Mouse (Mus musculus) hindbrain, embryonic 14.5 days (tissue): ENCODE results near the gene Grid1. TPM values are rescaled to one million over a fixed set of nuclear protein-coding genes. Genes with fewer than 3 reads are reported as not detected.
A peak's percentile ranks its signal among the peaks of the same experiment; 100 is the strongest.

ENCODE experiments used
- ATAC-seq: fragments of 200-750 bp; cut with Nextera tagmentation; 2 replicates; pipeline ENCODE4 v1.8.0; 2017; ENCODE audit warnings: moderate number of reproducible peaks, mild to moderate bottlenecking, moderate TSS enrichment, moderate library complexity; ENCODE audit not compliant: low FRiP score
- DNase-seq: peaks from one replicate; pipeline ENCODE4 v3.0.0-alpha.2; 2015; ENCODE audit warnings: low spot score
- H3K27ac ChIP-seq: fragments of 300-500 bp; sonication (generic); 2 replicates; pipeline ENCODE4 v1.5.1; 2014; ENCODE audit warnings: mild to moderate bottlenecking, moderate library complexity
- H3K27me3 ChIP-seq: fragments of 300-500 bp; sonication (generic); 2 replicates; pipeline ENCODE4 v1.6.1; 2014; ENCODE audit warnings: mild to moderate bottlenecking, low read length, mixed read lengths; ENCODE audit not compliant: control insufficient read depth, insufficient read depth
- H3K36me3 ChIP-seq: fragments of 300-500 bp; sonication (generic); replicated peaks from 2 replicates; pipeline ENCODE4 v1.6.1; 2014; ENCODE audit not compliant: control insufficient read depth, insufficient read depth
- H3K4me1 ChIP-seq: fragments of 300-500 bp; sonication (generic); replicated peaks from 2 replicates; pipeline ENCODE4 v1.6.1; 2014; ENCODE audit warnings: antibody characterized with exemption, low read length, mixed read lengths; ENCODE audit not compliant: control insufficient read depth, insufficient read depth
- H3K4me2 ChIP-seq: fragments of 300-500 bp; sonication (generic); replicated peaks from 2 replicates; pipeline ENCODE4 v1.6.1; 2014; ENCODE audit warnings: mild to moderate bottlenecking, moderate library complexity
- H3K4me3 ChIP-seq: fragments of 300-500 bp; sonication (generic); replicated peaks from 2 replicates; pipeline ENCODE4 v1.5.1; 2014; ENCODE audit warnings: mild to moderate bottlenecking, low read length
- H3K9ac ChIP-seq: fragments of 300-500 bp; sonication (generic); 2 replicates; pipeline ENCODE4 v1.6.1; 2014
- H3K9me3 ChIP-seq: fragments of 300-500 bp; sonication (generic); 2 replicates; pipeline ENCODE4 v1.6.1; 2016; ENCODE audit warnings: low read length; ENCODE audit not compliant: control insufficient read depth
- WGBS: fragments of 180-500 bp; shearing (Covaris S2); extraction: QIAGEN DNeasy Blood & Tissue Kit; methylation state at CpG from one replicate; pipeline ENCODE4 v1.1.7; 2014; 5-methylcytosine and 5-hydroxymethylcytosine counted together
- polyA plus RNA-seq: library from polyadenylated mRNA; unstranded; fragments of >200 nt; fragmentation: Nextera tagmentation; extraction: Ambion mirVana; gene quantifications from 2 replicates; pipeline ENCODE4 v1.2.1, GENCODE M21; 2014

Grid1 gene
- polyA plus RNA-seq, 1 experiment from 2014 or later, result 7.7 TPM

- peaks cover 9% of the 10 kb centered on the region; the same call in 1 of the 2 replicates for H3K4me1 ChIP-seq
- H3K27ac ChIP-seq, result no peak overlapping the region
- no peak overlapping the region for H3K9ac ChIP-seq
- DNase-seq (no peak), ATAC-seq (no peak)
- H3K27me3 ChIP-seq, result no peaks in the 10 kb centered on the region
- no peak overlapping the region for H3K4me3 ChIP-seq
- H3K36me3 ChIP-seq, result no peaks in the 10 kb centered on the region
- no peak overlapping the region for H3K4me2 ChIP-seq
- H3K9me3 ChIP-seq, result no peaks in the 10 kb centered on the region
- 88% methylated on average over 5 of the region's 5 CpGs for WGBS
Observed at GRCm38 (mm10) chr14:35097166-35097565, 277.3 kb downstream of the Grid1 start.

DNA sequence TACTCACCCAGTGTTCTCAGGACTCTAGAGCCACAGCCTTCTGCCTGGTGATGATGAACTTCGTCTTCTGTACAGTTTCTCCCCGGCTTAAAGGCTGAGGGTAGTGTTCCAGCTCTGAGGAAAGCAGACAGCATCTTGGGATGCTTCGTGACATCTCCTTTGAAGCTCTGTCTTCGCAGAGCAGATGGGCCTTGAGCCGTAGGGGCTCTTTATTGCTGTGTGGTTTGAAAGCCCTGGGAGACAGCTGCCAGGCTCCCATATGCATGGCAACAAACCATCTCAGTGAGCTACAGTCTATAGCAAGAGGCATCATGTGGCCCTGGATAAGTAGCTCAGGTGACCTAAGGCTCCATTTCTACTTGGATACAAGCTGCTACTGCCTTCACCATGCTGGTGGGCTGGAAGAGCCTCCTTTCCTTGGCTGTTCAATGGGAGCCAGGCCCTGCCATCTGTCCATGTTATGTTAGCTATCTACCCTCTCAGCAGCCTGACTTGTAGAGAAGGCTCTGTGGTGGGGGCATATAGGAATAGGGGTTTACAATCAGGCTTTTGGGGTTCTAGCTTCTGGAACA lies 283.8 kb downstream of the Grid1 start:
- Histone ChIP-seq H3K36me3 (no peaks in the 10 kb centered on the region), H3K9me3 (no peaks in the 10 kb centered on the region), H3K4me2 (no peak overlapping the region), H3K27me3 (no peaks in the 10 kb centered on the region), H3K4me1 (no peaks in the 10 kb centered on the region), H3K9ac (no peak overlapping the region), H3K4me3 (no peak overlapping the region), H3K27ac (no peak overlapping the region)
- ATAC-seq, result no peak
- DNase-seq, result no peak
- 91% methylated on average over 5 of the region's 5 CpGs for WGBS

DNA sequence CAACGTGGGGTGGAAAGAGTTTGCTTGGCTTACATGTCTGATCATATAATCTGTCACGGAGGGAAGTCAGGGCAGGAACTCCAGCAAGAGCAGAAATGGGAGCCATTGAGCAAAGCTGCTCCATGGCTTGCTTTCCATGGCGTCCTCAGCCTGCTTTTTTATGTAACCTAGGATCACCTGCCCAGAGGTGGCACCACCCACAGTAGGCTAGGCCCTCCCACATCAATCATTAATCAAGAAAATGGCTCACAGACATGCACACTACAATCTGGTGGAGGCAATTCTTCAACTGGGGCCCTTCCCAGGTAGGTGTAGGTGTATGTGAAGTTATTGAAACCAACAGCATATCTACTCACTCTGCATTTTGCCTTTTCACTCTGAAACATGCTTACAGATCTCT lies 287.7 kb downstream of the Grid1 start:
- H3K9ac ChIP-seq, result no peak overlapping the region
- 85% methylated on average over 3 of the region's 3 CpGs for WGBS
- no peak overlapping the region for H3K4me2 ChIP-seq
- DNase-seq (no peak), ATAC-seq (no peak)
- no peak overlapping the region for H3K4me3 ChIP-seq
- H3K27me3 ChIP-seq, result no peaks in the 10 kb centered on the region
- no peak overlapping the region for H3K27ac ChIP-seq
- H3K36me3 ChIP-seq, result no peaks in the 10 kb centered on the region
- H3K9me3 ChIP-seq, result no peaks in the 10 kb centered on the region
- H3K4me1 ChIP-seq, result peaks cover 9% of the 10 kb centered on the region; the same call in 1 of the 2 replicates

GRCm38 (mm10) chr14:35110928-35111327 lies 291.0 kb downstream of the Grid1 start:
- H3K4me3 ChIP-seq, result no peak overlapping the region
- no peak for ATAC-seq
- WGBS, result 58% methylated on average over 1 of the region's 1 CpGs
- no peak for DNase-seq
- H3K27me3 ChIP-seq, result no peaks in the 10 kb centered on the region
- no peaks in the 10 kb centered on the region for H3K36me3 ChIP-seq
- no peak overlapping the region for H3K4me2 ChIP-seq
- no peak overlapping the region for H3K9ac ChIP-seq
- H3K27ac ChIP-seq, result no peak overlapping the region
- H3K4me1 ChIP-seq, result peaks cover 22% of the 10 kb centered on the region
- H3K9me3 ChIP-seq, result no peaks in the 10 kb centered on the region

DNA sequence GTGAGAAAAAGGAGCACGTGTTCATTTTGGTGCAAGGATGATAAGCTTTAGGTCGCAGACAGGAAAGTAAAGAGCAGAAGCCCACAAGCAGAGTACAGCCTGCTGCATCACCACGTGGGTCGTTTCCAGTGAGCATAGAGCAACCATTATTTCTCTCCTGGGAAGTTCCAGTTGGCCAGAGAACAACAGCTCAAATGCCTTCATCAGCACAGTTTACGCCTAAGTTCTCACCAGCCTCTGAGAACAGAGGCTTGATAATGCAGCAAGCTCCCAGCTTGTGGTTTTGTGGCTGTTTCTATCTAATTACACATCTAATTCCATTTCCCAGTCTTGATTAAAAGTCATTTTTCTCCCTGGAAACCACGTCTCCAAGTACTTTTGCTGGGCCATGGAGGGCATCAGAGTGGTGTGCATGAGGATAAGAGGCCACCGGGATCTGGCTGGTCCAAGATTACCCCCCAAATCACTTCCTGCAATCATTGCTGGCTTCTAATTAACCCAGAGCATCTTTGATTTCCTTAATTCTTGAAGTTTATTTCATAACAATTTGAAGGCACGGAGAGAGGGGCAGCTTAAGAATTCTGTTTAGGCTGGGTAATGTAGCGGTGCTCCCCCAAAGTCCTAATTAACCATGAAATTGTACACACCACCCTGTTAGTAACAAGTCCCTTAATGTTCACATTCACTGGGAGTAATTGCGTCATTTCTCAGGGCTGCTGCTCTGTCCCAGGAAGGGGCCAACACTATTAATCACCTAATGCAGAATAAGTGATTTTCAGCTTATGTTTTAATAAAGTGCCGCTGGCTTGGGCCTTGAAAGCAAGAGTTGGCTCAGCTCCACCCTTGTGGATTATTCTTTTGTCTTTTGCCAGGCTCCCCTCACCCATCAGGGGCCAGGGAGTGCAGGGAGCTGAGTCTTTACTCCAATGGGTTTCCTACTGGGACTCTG lies 292.7 kb downstream of the Grid1 start:
- H3K9ac ChIP-seq, result no peak overlapping the region
- peak; percentile 79 for ATAC-seq
- H3K4me2 ChIP-seq, result no peak overlapping the region
- H3K4me1 ChIP-seq, result peaks cover 22% of the 10 kb centered on the region
- no peaks in the 10 kb centered on the region for H3K9me3 ChIP-seq
- no peak overlapping the region for H3K4me3 ChIP-seq
- peak overlapping the region; percentile 64 for H3K27ac ChIP-seq
- no peaks in the 10 kb centered on the region for H3K36me3 ChIP-seq
- H3K27me3 ChIP-seq, result no peaks in the 10 kb centered on the region
- DNase-seq, result peak; percentile 64
- 39% methylated on average over 11 of the region's 11 CpGs for WGBS

GRCm38 (mm10) chr14:35113276-35113645 lies 293.4 kb downstream of the Grid1 start:
- no peak for DNase-seq
- 67% methylated on average over 2 of the region's 2 CpGs for WGBS
- no peaks in the 10 kb centered on the region for H3K36me3 ChIP-seq
- peaks cover 22% of the 10 kb centered on the region for H3K4me1 ChIP-seq
- peak; percentile 32; the same call in 1 of the 2 replicates for ATAC-seq
- H3K27me3 ChIP-seq, result no peaks in the 10 kb centered on the region
- H3K27ac ChIP-seq, result no peak overlapping the region
- no peak overlapping the region for H3K4me2 ChIP-seq
- H3K9me3 ChIP-seq, result no peaks in the 10 kb centered on the region
- no peak overlapping the region for H3K9ac ChIP-seq
- H3K4me3 ChIP-seq, result no peak overlapping the region

DNA sequence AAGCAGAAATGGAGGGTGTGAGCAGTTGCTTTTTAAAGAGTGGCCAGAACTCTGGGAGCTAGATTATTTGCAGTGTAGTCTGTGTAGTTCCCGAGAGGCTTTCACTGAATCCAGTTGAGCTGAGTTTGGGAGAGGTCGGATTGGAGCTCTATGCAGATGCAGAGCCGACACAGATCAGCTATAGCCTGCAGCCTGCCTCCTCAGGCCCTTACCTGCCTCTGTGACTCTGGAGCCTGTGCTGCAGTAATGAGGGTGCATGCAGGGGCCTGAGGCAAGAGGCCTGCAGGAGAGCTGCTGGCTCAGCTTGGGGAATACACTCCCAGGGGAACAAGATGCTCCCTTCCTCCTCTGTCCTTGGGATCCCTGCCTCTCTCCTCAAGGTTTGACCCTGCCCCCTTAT lies 296.0 kb downstream of the Grid1 start:
- DNase-seq (no peak), ATAC-seq (no peak)
- Histone ChIP-seq H3K9ac (no peak overlapping the region), H3K4me1 (peaks cover 22% of the 10 kb centered on the region), H3K4me3 (no peak overlapping the region), H3K9me3 (no peaks in the 10 kb centered on the region), H3K27ac (no peak overlapping the region), H3K4me2 (no peak overlapping the region), H3K36me3 (no peaks in the 10 kb centered on the region), H3K27me3 (no peaks in the 10 kb centered on the region)
- WGBS, result 70% methylated on average over 3 of the region's 3 CpGs

GRCm38 (mm10) chr14:35120089-35120488 lies 300.2 kb downstream of the Grid1 start:
- 73% methylated on average over 2 of the region's 2 CpGs for WGBS
- Histone ChIP-seq H3K4me2 (no peak overlapping the region), H3K36me3 (no peaks in the 10 kb centered on the region), H3K9ac (no peak overlapping the region), H3K27ac (no peak overlapping the region), H3K4me3 (no peak overlapping the region), H3K27me3 (no peaks in the 10 kb centered on the region), H3K9me3 (no peaks in the 10 kb centered on the region), H3K4me1 (no peaks in the 10 kb centered on the region)
- ATAC-seq, result no peak
- DNase-seq, result no peak

- DNase-seq (no peak), ATAC-seq (no peak)
- no peaks in the 10 kb centered on the region for H3K27me3 ChIP-seq
- H3K4me2 ChIP-seq, result no peak overlapping the region
- H3K36me3 ChIP-seq, result no peaks in the 10 kb centered on the region
- no peaks in the 10 kb centered on the region for H3K4me1 ChIP-seq
- no peak overlapping the region for H3K9ac ChIP-seq
- H3K4me3 ChIP-seq, result no peak overlapping the region
- WGBS, result 92% methylated on average over 4 of the region's 4 CpGs
- H3K9me3 ChIP-seq, result no peaks in the 10 kb centered on the region
- H3K27ac ChIP-seq, result no peak overlapping the region
Observed at GRCm38 (mm10) chr14:35120905-35121304, 301.0 kb downstream of the Grid1 start.
